Mouse (Mus musculus): ENCODE results near the gene Sync.

DNA sequence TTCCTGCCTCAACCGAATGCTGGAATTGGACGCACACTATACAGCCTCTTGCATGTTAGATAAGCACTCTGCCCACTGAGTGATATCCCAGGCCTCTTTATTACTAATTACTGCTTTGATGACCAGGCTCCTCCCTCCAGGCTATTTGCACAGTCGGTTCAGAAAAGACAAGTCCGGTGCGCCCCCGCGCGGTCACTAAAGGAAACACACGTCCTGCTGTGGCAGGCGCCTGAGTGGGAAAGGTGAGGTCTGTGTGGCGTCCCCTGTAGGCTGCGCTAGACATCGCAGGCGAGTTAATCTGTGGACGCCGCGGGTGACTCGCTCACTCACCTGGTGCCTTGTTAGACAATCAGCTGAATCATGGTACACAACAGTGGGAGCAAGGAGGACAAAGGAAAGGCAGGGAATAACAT, 11.0 kb upstream of the Sync start:
- TF ChIP-seq CTCF (IDR thresholded peaks at IDR 0.05; ENCODE audit: low read depth, low read length) (peak; percentile 100), POLR2A (IDR thresholded peaks at IDR 0.05; ENCODE audit: extremely low read depth, insufficient read depth, low read length) (no peak)

All from liver, adult 2 months (tissue).